Mouse (Mus musculus) lung, embryonic 16.5 days (tissue): ENCODE results near the gene Zfhx3. TPM values are rescaled to one million over a fixed set of nuclear protein-coding genes. Genes with fewer than 3 reads are reported as not detected.
A peak's percentile ranks its signal among the peaks of the same experiment; 100 is the strongest.

Experiments
- ATAC-seq: fragments of 200-750 bp; cut with Nextera tagmentation; 2 replicates; pipeline ENCODE4 v1.8.0; 2017; ENCODE audit warnings: low read depth, mild to moderate bottlenecking, moderate library complexity
- H3K27ac ChIP-seq: fragments of 300-500 bp; sonication (generic); 2 replicates; pipeline ENCODE4 v1.5.1; 2014; ENCODE audit warnings: mild to moderate bottlenecking, control low read depth, low read length
- H3K27me3 ChIP-seq: fragments of 300-500 bp; sonication (generic); 2 replicates; pipeline ENCODE4 v1.6.1; 2014; ENCODE audit warnings: low read depth, low read length, mixed read lengths; ENCODE audit not compliant: control insufficient read depth, insufficient read depth
- H3K36me3 ChIP-seq: fragments of 300-500 bp; sonication (generic); 2 replicates; pipeline ENCODE4 v1.6.1; 2014; ENCODE audit warnings: low read length; ENCODE audit not compliant: control insufficient read depth, insufficient read depth
- H3K4me1 ChIP-seq: fragments of 300-500 bp; sonication (generic); replicated peaks from 2 replicates; pipeline ENCODE4 v1.6.1; 2014; ENCODE audit warnings: low read length, mixed read lengths; ENCODE audit not compliant: control insufficient read depth, insufficient read depth
- H3K4me2 ChIP-seq: fragments of 300-500 bp; sonication (generic); 2 replicates; pipeline ENCODE4 v1.6.1; 2014; ENCODE audit warnings: low read depth, low read length, control low read depth
- H3K4me3 ChIP-seq: fragments of 300-500 bp; sonication (generic); 2 replicates; pipeline ENCODE4 v1.5.1; 2014; ENCODE audit warnings: mild to moderate bottlenecking, low read length, control low read depth
- H3K9ac ChIP-seq: fragments of 300-500 bp; sonication (generic); 2 replicates; pipeline ENCODE4 v1.6.1; 2014; ENCODE audit warnings: low read length, control low read depth
- H3K9me3 ChIP-seq: fragments of 300-500 bp; sonication (generic); 2 replicates; pipeline ENCODE4 v1.6.1; 2016; ENCODE audit warnings: low read length; ENCODE audit not compliant: control insufficient read depth
- WGBS: fragments of 180-500 bp; shearing (Covaris S2); extraction: QIAGEN DNeasy Blood & Tissue Kit; methylation state at CpG from one replicate; pipeline ENCODE4 v1.1.7; 2014; 5-methylcytosine and 5-hydroxymethylcytosine counted together
- polyA plus RNA-seq: library from polyadenylated mRNA; unstranded; fragments of >200 nt; fragmentation: Nextera tagmentation; extraction: Ambion mirVana; gene quantifications from 2 replicates; pipeline ENCODE4 v1.2.1, GENCODE M21; 2015

The Zfhx3 gene
- polyA plus RNA-seq, 1 experiment from 2014 or later, result 12.7 TPM

DNA sequence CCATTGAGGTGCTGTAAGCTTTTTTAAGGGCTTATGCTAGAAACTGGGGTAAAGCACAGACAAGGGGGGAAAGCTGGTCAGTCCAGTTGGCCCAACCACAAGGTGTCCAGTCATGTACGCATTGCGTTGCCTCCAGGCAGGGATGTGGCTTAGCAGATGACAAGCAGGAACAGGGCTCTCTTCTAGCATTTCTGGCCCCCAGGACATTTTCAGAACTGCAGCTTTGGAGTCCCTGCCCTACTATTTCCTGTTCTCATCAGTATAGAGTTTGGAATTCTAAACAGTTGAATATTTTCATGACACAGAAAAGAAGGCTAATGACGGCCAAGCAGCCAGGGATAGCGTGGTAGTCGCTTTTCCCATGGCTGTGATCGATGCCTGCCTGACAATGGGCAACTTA, 706.5 kb downstream of the Zfhx3 start:
- H3K4me1 ChIP-seq, result peaks cover 14% of the 10 kb centered on the region
- 59% methylated on average over 6 of the region's 6 CpGs for WGBS
- no peak overlapping the region for H3K9ac ChIP-seq
- H3K9me3 ChIP-seq, result no peaks in the 10 kb centered on the region
- H3K36me3 ChIP-seq, result no peaks in the 10 kb centered on the region
- H3K4me3 ChIP-seq, result no peak overlapping the region
- no peak overlapping the region for H3K4me2 ChIP-seq
- ATAC-seq, result peak; percentile 53; the same call in 1 of the 2 replicates
- H3K27ac ChIP-seq, result 0 out of 2 replicates have a peak overlapping the region, but pooled peaks have one; percentile 6
- H3K27me3 ChIP-seq, result no peaks in the 10 kb centered on the region

DNA sequence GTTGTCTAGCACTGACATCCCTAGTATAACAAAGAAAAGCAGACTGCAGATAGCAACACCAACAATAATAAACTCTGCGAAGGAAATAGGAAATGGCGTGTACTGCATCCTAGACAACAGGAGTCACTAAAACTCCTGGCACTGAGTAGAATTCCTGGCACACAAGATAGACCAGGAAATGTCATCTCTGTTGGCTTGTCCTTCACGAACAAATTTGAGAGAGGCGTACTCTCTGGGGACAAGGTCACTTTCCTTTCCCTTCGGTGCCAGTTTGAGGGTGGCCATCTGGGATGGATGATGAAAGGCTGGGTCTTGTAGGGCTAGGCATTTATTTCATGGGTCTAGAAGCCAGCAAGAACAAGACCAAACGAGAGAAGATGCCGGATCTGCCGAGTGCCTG, 708.4 kb downstream of the Zfhx3 start:
- WGBS, result 81% methylated on average over 8 of the region's 8 CpGs
- H3K9ac ChIP-seq, result no peak overlapping the region
- no peak overlapping the region for H3K27ac ChIP-seq
- no peak overlapping the region for H3K4me3 ChIP-seq
- ATAC-seq, result no peak
- no peaks in the 10 kb centered on the region for H3K36me3 ChIP-seq
- no peaks in the 10 kb centered on the region for H3K27me3 ChIP-seq
- H3K9me3 ChIP-seq, result no peaks in the 10 kb centered on the region
- H3K4me1 ChIP-seq, result peaks cover 14% of the 10 kb centered on the region
- H3K4me2 ChIP-seq, result no peak overlapping the region

DNA sequence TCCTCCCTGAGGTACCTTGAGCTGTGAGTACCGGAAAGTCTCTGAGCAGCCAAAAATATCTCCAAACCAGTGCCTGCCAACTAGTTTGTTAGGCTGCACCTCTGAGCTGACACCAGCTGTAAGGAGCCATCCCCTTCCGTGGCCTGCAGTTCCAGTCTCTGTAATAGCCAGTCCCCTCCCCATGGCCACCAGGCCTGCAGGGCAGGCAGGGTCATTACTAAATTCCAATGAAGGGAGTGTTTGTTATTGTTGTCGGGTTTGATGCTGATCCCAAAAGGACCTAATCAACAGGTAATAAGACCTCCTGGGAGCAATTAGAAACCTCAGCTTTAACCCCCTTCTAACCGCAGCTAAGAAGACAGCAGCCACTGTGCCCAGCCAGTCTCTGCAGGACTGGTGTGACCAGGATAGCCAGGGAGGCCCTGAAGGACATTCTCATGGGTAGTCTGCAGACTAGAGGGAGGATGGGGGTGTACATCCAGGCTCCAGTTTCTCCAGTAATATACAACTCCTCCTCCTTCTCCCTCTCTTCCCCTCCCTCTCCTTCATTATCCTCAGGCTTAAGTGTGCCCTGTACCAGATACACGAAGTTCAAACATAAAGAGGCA, 719.1 kb downstream of the Zfhx3 start:
- Histone ChIP-seq H3K4me1 (no peaks in the 10 kb centered on the region), H3K9me3 (no peaks in the 10 kb centered on the region), H3K4me3 (no peak overlapping the region), H3K27ac (no peak overlapping the region), H3K9ac (no peak overlapping the region), H3K36me3 (no peaks in the 10 kb centered on the region), H3K27me3 (no peaks in the 10 kb centered on the region), H3K4me2 (no peak overlapping the region)
- 37% methylated on average over 5 of the region's 5 CpGs for WGBS
- ATAC-seq, result no peak

DNA sequence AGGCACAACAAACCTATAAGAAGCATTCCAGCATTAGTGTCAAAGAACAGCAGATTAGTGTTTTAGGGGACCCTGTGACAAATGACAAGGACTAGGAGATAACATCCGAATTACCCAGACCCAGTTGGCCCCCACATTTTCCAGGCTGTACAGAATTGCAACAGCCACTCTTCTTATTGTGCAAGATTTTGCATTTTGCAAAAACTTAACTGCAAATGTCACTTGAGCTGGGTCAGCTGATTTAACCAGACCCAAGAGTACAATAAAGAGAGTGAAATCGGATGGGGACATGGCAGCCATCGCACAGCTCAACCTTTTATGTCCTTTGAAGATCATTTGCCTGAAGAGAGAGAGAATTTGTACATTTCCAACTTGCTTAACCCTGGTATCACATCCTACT, 720.3 kb downstream of the Zfhx3 start:
- no peaks in the 10 kb centered on the region for H3K4me1 ChIP-seq
- no peak overlapping the region for H3K27ac ChIP-seq
- no peak overlapping the region for H3K9ac ChIP-seq
- H3K4me2 ChIP-seq, result no peak overlapping the region
- no peaks in the 10 kb centered on the region for H3K36me3 ChIP-seq
- no peaks in the 10 kb centered on the region for H3K9me3 ChIP-seq
- no peak overlapping the region for H3K4me3 ChIP-seq
- ATAC-seq, result peak; percentile 38; the same call in 1 of the 2 replicates
- 53% methylated on average over 3 of the region's 3 CpGs for WGBS
- no peaks in the 10 kb centered on the region for H3K27me3 ChIP-seq

DNA sequence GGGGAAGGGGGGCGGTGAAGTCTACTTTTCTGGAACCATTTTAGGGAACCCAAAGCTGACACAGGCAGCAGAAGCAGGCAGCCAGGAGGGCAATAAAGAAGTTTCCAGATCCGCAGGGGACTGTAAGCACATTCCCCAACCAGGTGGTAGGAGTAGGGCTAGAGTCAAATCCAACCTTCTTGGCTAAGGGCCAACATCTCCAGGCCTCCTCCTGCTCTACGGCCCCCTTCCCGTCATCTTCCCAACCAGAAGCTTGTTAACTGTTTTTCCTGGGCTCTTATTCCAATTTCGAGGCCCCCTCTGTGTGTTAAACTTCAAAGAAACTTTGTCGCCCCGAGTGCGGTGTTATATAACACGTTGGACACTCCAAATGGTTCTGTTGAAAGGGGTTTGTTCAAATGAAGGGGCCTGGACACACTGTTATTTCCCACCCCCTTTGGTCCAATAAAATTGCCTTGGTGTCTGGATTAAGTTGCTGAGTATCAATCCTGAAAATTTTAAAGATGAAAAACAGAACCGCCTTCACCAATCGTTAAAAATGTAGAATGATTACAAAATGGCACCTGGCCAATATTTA, 729.6 kb downstream of the Zfhx3 start:
- Histone ChIP-seq H3K27ac (no peak overlapping the region), H3K4me3 (no peak overlapping the region), H3K9me3 (no peaks in the 10 kb centered on the region), H3K27me3 (no peaks in the 10 kb centered on the region), H3K36me3 (no peaks in the 10 kb centered on the region), H3K9ac (no peak overlapping the region), H3K4me1 (no peaks in the 10 kb centered on the region), H3K4me2 (no peak overlapping the region)
- 74% methylated on average over 11 of the region's 11 CpGs for WGBS
- no peak for ATAC-seq

DNA sequence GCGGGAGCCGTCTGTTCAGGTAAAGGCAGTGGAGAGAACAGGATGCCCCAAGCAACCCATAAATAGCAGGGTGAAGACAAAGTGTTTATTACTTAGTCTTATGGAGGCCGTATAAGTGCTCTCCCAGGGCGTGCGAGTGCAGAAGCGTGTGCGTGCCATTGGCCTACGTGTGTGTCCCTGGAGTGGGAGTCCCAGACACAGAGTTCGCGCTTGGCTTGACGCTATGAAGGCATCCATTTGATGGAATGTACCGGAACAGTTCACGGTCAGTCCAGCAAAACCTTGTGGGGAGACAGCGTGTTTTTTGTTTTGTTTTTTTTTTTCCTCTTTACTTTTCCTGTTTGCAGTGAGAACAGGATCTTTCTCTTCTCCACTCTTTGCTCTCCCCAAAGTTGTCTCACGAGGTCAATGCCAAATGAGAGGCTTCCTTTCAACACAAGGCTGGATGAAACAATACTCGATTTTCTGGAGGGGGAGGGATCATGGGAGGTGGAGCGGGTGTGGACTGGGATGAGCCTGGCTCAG, 732.6 kb downstream of the Zfhx3 start:
- H3K36me3 ChIP-seq, result no peaks in the 10 kb centered on the region
- no peak overlapping the region for H3K27ac ChIP-seq
- no peaks in the 10 kb centered on the region for H3K27me3 ChIP-seq
- ATAC-seq, result no peak
- no peak overlapping the region for H3K9ac ChIP-seq
- no peaks in the 10 kb centered on the region for H3K4me1 ChIP-seq
- no peak overlapping the region for H3K4me3 ChIP-seq
- H3K9me3 ChIP-seq, result no peaks in the 10 kb centered on the region
- H3K4me2 ChIP-seq, result no peak overlapping the region
- WGBS, result 78% methylated on average over 17 of the region's 17 CpGs

DNA sequence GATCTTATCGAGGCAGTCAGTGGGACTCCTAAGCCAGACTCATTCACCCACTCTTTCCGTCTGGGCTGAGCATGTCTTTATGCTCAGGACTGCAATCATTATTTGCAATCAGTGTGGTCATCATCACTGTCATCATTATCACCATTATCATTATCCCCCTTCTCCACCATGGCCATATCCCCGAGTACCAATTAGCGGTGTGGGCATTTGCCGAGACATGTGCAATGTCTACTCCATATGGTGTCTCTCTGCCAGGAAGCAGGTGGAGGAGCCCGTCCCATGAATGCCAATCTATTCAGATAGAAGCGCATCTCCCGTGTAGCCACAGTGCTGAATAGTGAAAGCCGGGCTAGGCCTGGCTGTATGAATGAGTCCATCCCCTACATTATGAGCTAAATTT, 747.2 kb downstream of the Zfhx3 start:
- peaks cover 4% of the 10 kb centered on the region for H3K27me3 ChIP-seq
- no peaks in the 10 kb centered on the region for H3K9me3 ChIP-seq
- ATAC-seq, result no peak
- 91% methylated on average over 9 of the region's 9 CpGs for WGBS
- no peak overlapping the region for H3K9ac ChIP-seq
- H3K36me3 ChIP-seq, result no peaks in the 10 kb centered on the region
- peaks cover 13% of the 10 kb centered on the region for H3K4me1 ChIP-seq
- no peak overlapping the region for H3K4me3 ChIP-seq
- no peak overlapping the region for H3K4me2 ChIP-seq
- no peak overlapping the region for H3K27ac ChIP-seq

DNA sequence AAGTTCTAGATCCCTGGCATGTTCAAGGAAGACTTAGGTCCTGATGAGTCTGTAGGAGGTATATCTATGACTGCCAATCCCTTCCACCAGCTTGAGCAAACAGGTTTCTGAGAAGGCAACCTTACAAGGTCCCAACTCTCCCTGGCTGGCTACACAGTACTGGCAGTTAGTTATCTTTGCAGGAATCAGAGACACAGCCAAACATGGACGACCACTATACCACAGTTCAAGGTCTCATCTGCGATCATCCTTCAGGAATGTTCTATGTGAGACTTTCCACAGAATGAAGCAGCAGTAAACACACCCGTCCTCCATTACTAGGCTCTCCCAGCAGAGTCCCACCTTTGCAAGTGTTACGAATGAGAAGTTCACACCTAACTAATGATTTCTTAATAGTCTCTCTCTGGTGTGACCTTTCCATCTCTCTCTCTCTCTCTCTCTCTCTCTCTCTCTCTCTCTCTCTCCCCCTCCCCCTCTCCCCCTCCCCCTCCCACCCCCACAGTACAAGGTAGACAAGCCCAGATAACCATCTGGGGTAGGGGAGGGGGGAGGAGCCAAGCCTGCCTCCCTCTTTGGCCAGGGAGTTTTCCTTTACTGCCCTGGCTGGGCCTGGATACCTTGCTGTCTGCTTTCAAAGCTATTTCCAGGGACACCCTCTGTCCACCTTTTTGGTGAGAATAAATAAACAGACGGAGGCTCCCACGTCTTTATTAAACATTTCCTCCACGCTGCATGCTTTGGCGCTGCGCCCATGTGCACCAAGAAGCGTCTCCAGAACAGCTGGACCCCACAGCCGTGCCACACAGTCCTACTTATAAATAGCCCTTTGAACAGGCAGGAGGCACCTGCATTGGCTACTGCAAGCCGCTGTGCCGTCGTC, 748.4 kb downstream of the Zfhx3 start:
- no peaks in the 10 kb centered on the region for H3K9me3 ChIP-seq
- WGBS, result 16% methylated on average over 14 of the region's 14 CpGs
- H3K27ac ChIP-seq, result no peak overlapping the region
- peaks cover 16% of the 10 kb centered on the region for H3K27me3 ChIP-seq
- no peak overlapping the region for H3K9ac ChIP-seq
- H3K36me3 ChIP-seq, result no peaks in the 10 kb centered on the region
- peak overlapping the region; percentile 36; the same call in 1 of the 2 replicates for H3K4me3 ChIP-seq
- peak; percentile 34; the same call in 1 of the 2 replicates for ATAC-seq
- peaks cover 22% of the 10 kb centered on the region for H3K4me1 ChIP-seq
- H3K4me2 ChIP-seq, result peak overlapping the region; percentile 55
